Mouse (Mus musculus) gastrocnemius, adult 2 months (tissue): ENCODE results near the gene Med12l. TPM values are rescaled to one million over a fixed set of nuclear protein-coding genes. Genes with fewer than 3 reads are reported as not detected.

Source experiments
- DNase-seq: peaks from one replicate; pipeline ENCODE4 v3.0.0; 2022
- H3K27ac ChIP-seq: fragments of 200-600 bp; 2 replicates; pipeline ENCODE4 v1.8.1; 2022; ENCODE audit warnings: mild to moderate bottlenecking
- H3K4me3 ChIP-seq: fragments of 200-600 bp; 2 replicates; pipeline ENCODE4 v1.8.1; 2022; ENCODE audit warnings: mild to moderate bottlenecking, moderate library complexity
- CTCF ChIP-seq: fragments of 200-600 bp; IDR thresholded peaks from 2 replicates; pipeline ENCODE4 v1.8.1; 2022; ENCODE audit warnings: antibody characterized with exemption, mild to moderate bottlenecking, moderate library complexity
- intact Hi-C: fragments of 180-260 bp; cut with DNase I; formaldehyde crosslinking; loops from one replicate; pipeline ENCODE4 v1.15.1; 2025
- long read RNA-seq, 2 experiments: library from polyadenylated mRNA; stranded (forward); transcript quantifications; one replicate each; pipeline ENCODE4 v2.0.0; 2021
- total RNA-seq, 2 experiments: library from RNA; stranded (reverse); gene quantifications; 2 replicates each; pipeline ENCODE4 v1.2.3; 2021

Gene Med12l
- under 1 TPM; 0.54 to 0.92 TPM for total RNA-seq
- long read RNA-seq, experiment 1, result 0 reads
- long read RNA-seq, experiment 2, result 0 reads

DNA sequence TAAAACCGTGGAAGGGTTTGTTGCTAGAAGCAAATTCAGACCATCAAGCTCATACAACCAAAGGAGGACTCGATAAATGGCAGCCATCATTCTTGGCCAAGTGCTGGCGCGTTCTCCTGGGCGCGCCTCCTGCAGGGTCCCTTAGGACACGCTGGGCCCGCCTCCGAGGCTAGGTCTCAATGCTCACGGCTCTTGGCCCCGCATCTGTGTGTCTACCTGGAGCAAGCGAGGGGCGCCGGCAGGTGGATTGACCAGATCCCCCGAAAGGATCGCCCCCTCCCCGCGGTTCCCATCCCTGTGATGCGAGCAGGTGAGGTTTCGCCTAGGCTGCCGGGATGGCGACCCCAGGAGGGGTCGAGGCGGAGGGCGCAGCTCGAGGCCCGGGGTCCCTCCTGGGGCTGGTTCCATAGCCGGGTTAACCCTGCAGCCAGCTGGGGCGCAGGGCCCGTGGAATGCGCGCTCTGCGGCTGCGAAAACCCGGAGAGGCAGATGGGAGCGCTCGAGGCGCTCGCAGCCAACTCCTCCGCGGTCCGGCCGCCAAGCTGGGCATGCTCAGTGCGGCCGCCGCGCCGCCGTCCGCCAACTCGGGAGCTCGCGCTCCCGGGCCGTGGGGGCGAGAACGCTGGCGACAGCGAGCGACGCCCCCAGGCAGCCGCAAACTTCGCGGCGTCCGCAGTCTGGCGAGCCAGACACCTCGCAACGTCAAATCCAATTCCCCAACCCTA, at the start of gene Med12l:
Med12l (plus strand) TSS at position 555 of the 725 bp plus-strand sequence.
- intact Hi-C loops, result no loop called here
- peak; percentile 73 for DNase-seq
- peak within 1 kb of the TSS; percentile 75 for H3K4me3 ChIP-seq
- TF ChIP-seq CTCF, result no peak
- H3K27ac ChIP-seq, result peak within 1 kb of the TSS; percentile 31; the same call in 1 of the 2 replicates

GRCm38 (mm10) chr3:58961166-58961565, 44.5 kb upstream of the Med12l start:
- no peak for DNase-seq
- H3K4me3 ChIP-seq, result no peak overlapping the region
- no peak for TF ChIP-seq CTCF
- intact Hi-C loops, result no loop called here
- no peak overlapping the region for H3K27ac ChIP-seq

DNA sequence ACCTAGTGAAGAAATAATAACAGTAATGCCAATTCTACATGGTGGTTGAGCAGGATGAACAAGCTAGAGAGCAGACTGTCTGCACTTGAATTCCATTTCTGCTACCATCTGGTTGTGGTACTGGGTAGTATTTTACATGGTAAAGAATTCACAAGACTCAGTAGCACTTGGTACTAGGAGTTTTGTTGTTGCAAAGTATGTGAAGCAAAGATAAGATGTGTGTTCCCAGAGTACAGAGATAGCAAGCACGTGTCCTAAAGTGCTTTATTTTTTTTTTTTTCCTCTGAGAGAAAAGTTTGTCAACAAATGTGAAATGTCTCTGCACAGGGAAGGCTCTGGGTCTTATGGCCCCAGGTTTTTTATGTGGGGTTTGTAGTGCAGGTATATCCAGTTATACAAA, 28.2 kb upstream of the Med12l start:
- no peak for TF ChIP-seq CTCF
- Histone ChIP-seq H3K27ac (no peak overlapping the region), H3K4me3 (no peak overlapping the region)
- intact Hi-C loops, result no loop called here
- DNase-seq, result no peak

- intact Hi-C loops, result no loop called here
- no peak for TF ChIP-seq CTCF
- Histone ChIP-seq H3K27ac (no peak overlapping the region), H3K4me3 (no peak overlapping the region)
- DNase-seq, result no peak
These were observed 27.6 kb upstream of the Med12l start for GRCm38 (mm10) chr3:58977906-58978622.

GRCm38 (mm10) chr3:58980579-58980978, 25.0 kb upstream of the Med12l start:
- no peak overlapping the region for H3K4me3 ChIP-seq

GRCm38 (mm10) chr3:58982896-58983837, 22.5 kb upstream of the Med12l start:
- no peak overlapping the region for H3K27ac ChIP-seq
- peak; percentile 34 for DNase-seq
- intact Hi-C loops, result loop anchor here (1.0 kb wide), 1 partner anchor 76 kb away; no protein-coding TSS in a partner anchor
- TF ChIP-seq CTCF, result peak; percentile 85
- peak overlapping the region; percentile 35; the same call in 1 of the 2 replicates for H3K4me3 ChIP-seq

More at GRCm38 (mm10) chr3:58980579-58980978, 25.0 kb upstream of the Med12l start:
- TF ChIP-seq CTCF, result no peak
- H3K27ac ChIP-seq, result no peak overlapping the region
- DNase-seq, result no peak
- intact Hi-C loops, result no loop called here

GRCm38 (mm10) chr3:58983838-58984598, 21.6 kb upstream of the Med12l start:
- intact Hi-C loops, result loop anchor here (1.0 kb wide), 1 partner anchor 75 kb away; no protein-coding TSS in a partner anchor
- no peak for TF ChIP-seq CTCF
- Histone ChIP-seq H3K27ac (no peak overlapping the region), H3K4me3 (no peak overlapping the region)
- DNase-seq, result no peak

DNA sequence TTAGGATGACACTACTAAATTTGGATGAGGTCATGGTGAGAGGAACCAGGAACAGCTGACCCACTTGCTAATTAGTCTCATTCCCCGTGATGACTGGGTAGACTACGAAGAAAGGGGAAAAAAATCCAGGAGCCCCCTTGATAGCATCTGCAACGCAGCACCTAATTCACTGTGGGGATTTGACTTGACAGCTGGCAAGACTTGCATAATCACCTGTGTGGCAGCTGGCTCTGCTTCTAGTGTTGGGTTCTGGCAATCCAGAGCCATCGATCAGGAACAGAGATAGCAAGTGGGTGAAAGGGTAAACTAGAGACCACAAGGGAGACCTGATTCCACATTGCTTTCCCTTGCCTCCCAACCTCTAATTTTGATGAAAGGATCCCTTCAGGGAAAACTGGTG, 19.8 kb upstream of the Med12l start:
- no peak for DNase-seq
- intact Hi-C loops, result no loop called here
- no peak for TF ChIP-seq CTCF

DNA sequence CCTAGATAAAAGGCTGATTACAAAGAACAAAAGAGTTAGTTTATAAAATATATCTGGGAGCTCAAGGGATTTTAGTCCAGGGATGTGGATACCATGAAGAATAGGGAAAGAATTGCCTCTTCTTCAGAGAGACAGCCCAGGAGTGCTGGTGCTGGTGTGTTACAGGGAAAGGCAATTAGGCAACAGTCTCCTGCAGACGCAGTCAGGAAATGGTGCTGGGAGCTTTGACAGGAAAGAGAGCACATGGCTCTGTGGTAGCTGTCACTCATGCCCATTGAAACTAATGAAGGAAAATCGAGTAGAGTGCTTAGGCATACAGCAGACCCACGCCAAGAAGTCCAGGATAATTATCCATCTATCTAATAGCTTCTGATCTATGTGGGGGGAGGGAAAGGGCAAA, 16.3 kb upstream of the Med12l start:
- no peak for DNase-seq
- intact Hi-C loops, result no loop called here
- H3K4me3 ChIP-seq, result no peak overlapping the region
- H3K27ac ChIP-seq, result no peak overlapping the region
- no peak for TF ChIP-seq CTCF

More for the DNA sequence above, 19.8 kb upstream of the Med12l start:
- no peak overlapping the region for H3K27ac ChIP-seq
- H3K4me3 ChIP-seq, result no peak overlapping the region

DNA sequence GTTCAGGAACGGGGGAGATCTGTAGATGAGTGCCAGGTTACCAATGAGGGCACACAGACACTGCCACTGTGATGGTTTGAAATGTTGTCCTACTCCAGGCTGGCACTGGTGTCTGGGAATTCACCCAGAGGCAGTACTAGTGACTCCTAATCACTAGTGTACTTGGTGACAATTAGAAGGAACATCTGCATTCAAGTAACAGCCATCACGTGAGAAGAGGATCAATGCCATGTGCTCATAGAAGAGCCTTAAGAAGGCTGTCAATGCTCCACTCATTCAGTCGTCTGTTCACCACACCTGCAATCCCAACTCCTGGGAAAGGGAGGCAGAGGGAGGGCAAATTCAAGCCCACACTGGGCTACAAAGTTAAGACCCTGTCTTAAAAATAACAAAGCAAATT, 15.1 kb upstream of the Med12l start:
- intact Hi-C loops, result no loop called here
- no peak overlapping the region for H3K27ac ChIP-seq
- no peak overlapping the region for H3K4me3 ChIP-seq
- DNase-seq, result no peak
- TF ChIP-seq CTCF, result no peak

GRCm38 (mm10) chr3:58992122-58992521, 13.5 kb upstream of the Med12l start:
- Histone ChIP-seq H3K4me3 (no peak overlapping the region), H3K27ac (no peak overlapping the region)
- no peak for TF ChIP-seq CTCF
- DNase-seq, result no peak
- intact Hi-C loops, result no loop called here

- DNase-seq, result no peak
- TF ChIP-seq CTCF, result no peak
- intact Hi-C loops, result no loop called here
- H3K4me3 ChIP-seq, result no peak overlapping the region
- H3K27ac ChIP-seq, result no peak overlapping the region
These were observed 12.0 kb upstream of the Med12l start for GRCm38 (mm10) chr3:58993619-58994018.
